Mouse (Mus musculus) midbrain, embryonic 12.5 days (tissue): ENCODE results near the gene Pik3r1. TPM values are rescaled to one million over a fixed set of nuclear protein-coding genes. Genes with fewer than 3 reads are reported as not detected.

Experiments
- ATAC-seq: fragments of 200-750 bp; cut with Nextera tagmentation; 2 replicates; pipeline ENCODE4 v1.8.0; 2017; ENCODE audit warnings: low read depth, moderate TSS enrichment, moderate library complexity; ENCODE audit not compliant: low FRiP score
- H3K27ac ChIP-seq: fragments of 300-500 bp; sonication (generic); replicated peaks from 2 replicates; pipeline ENCODE4 v1.5.1; 2016; ENCODE audit warnings: mild to moderate bottlenecking
- H3K27me3 ChIP-seq: fragments of 300-500 bp; sonication (generic); 2 replicates; pipeline ENCODE4 v1.6.1; 2016; ENCODE audit warnings: mild to moderate bottlenecking
- H3K36me3 ChIP-seq: fragments of 300-500 bp; sonication (generic); 2 replicates; pipeline ENCODE4 v1.6.1; 2016
- H3K4me1 ChIP-seq: fragments of 300-500 bp; sonication (generic); 2 replicates; pipeline ENCODE4 v1.6.1; 2016
- H3K4me2 ChIP-seq: fragments of 300-500 bp; sonication (generic); replicated peaks from 2 replicates; pipeline ENCODE4 v1.6.1; 2016; ENCODE audit warnings: mild to moderate bottlenecking, moderate library complexity
- H3K4me3 ChIP-seq: fragments of 300-500 bp; sonication (generic); 2 replicates; pipeline ENCODE4 v1.5.1; 2016; ENCODE audit warnings: mild to moderate bottlenecking
- H3K9ac ChIP-seq: fragments of 300-500 bp; sonication (generic); replicated peaks from 2 replicates; pipeline ENCODE4 v1.6.1; 2016; ENCODE audit warnings: mild to moderate bottlenecking, moderate library complexity
- H3K9me3 ChIP-seq: fragments of 300-500 bp; sonication (generic); 2 replicates; pipeline ENCODE4 v1.6.1; 2016; ENCODE audit warnings: mild to moderate bottlenecking
- WGBS: fragments of 180-500 bp; shearing (Covaris S2); methylation state at CpG from one replicate; pipeline ENCODE4 v1.1.7; 2016; 5-methylcytosine and 5-hydroxymethylcytosine counted together
- polyA plus RNA-seq: library from polyadenylated mRNA; unstranded; fragments of >200 nt; fragmentation: Nextera tagmentation; extraction: Ambion mirVana; gene quantifications from 2 replicates; pipeline ENCODE4 v1.2.1, GENCODE M21; 2016

The Pik3r1 gene
- polyA plus RNA-seq, 1 experiment from 2014 or later: 22.8 TPM

- Histone ChIP-seq H3K4me3 (no peak overlapping the region), H3K9ac (no peak overlapping the region), H3K27me3 (peaks cover 4% of the 10 kb centered on the region; the same call in 1 of the 2 replicates), H3K4me1 (peaks cover 29% of the 10 kb centered on the region), H3K27ac (no peak overlapping the region), H3K36me3 (no peaks in the 10 kb centered on the region), H3K9me3 (no peaks in the 10 kb centered on the region), H3K4me2 (no peak overlapping the region)
- WGBS: 51% methylated on average over 5 of the region's 5 CpGs
- no peak for ATAC-seq
Observed at GRCm38 (mm10) chr13:101697461-101697860, 70.6 kb downstream of the Pik3r1 start.

GRCm38 (mm10) chr13:101696827-101697226 lies 71.2 kb downstream of the Pik3r1 start:
- no peaks in the 10 kb centered on the region for H3K9me3 ChIP-seq
- H3K9ac ChIP-seq: no peak overlapping the region
- no peak overlapping the region for H3K4me2 ChIP-seq
- H3K36me3 ChIP-seq: no peaks in the 10 kb centered on the region
- WGBS: 76% methylated on average over 7 of the region's 7 CpGs
- peaks cover 4% of the 10 kb centered on the region; the same call in 1 of the 2 replicates for H3K27me3 ChIP-seq
- no peak overlapping the region for H3K4me3 ChIP-seq
- peaks cover 34% of the 10 kb centered on the region for H3K4me1 ChIP-seq
- no peak for ATAC-seq
- H3K27ac ChIP-seq: no peak overlapping the region

- peaks cover 38% of the 10 kb centered on the region for H3K4me1 ChIP-seq
- peaks cover 4% of the 10 kb centered on the region; the same call in 1 of the 2 replicates for H3K27me3 ChIP-seq
- H3K9me3 ChIP-seq: no peaks in the 10 kb centered on the region
- 59% methylated on average over 3 of the region's 3 CpGs for WGBS
- no peaks in the 10 kb centered on the region for H3K36me3 ChIP-seq
- no peak overlapping the region for H3K27ac ChIP-seq
- no peak for ATAC-seq
- H3K4me2 ChIP-seq: no peak overlapping the region
- no peak overlapping the region for H3K9ac ChIP-seq
- no peak overlapping the region for H3K4me3 ChIP-seq
Observed at GRCm38 (mm10) chr13:101696316-101696715, 71.7 kb downstream of the Pik3r1 start.

- ATAC-seq: no peak
- no peak overlapping the region for H3K27ac ChIP-seq
- WGBS: 6% methylated on average over 7 of the region's 7 CpGs
- H3K27me3 ChIP-seq: peaks cover 4% of the 10 kb centered on the region; the same call in 1 of the 2 replicates
- H3K4me2 ChIP-seq: no peak overlapping the region
- no peaks in the 10 kb centered on the region for H3K36me3 ChIP-seq
- H3K4me3 ChIP-seq: no peak overlapping the region
- H3K4me1 ChIP-seq: peaks cover 43% of the 10 kb centered on the region
- H3K9ac ChIP-seq: no peak overlapping the region
- H3K9me3 ChIP-seq: no peaks in the 10 kb centered on the region
Observed at GRCm38 (mm10) chr13:101695876-101696275, 72.1 kb downstream of the Pik3r1 start.

- under 1% methylated on average over 48 of the region's 48 CpGs for WGBS
- peaks cover 36% of the 10 kb centered on the region for H3K4me1 ChIP-seq
- H3K27ac ChIP-seq: no peak overlapping the region
- H3K27me3 ChIP-seq: peaks cover 4% of the 10 kb centered on the region; the same call in 1 of the 2 replicates
- H3K4me2 ChIP-seq: peak overlapping the region; percentile 76
- H3K4me3 ChIP-seq: peak overlapping the region; percentile 49
- H3K9me3 ChIP-seq: no peaks in the 10 kb centered on the region
- peak; percentile 66 for ATAC-seq
- 0 out of 2 replicates have a peak, but pooled peaks cover 3% of the 10 kb centered on the region for H3K36me3 ChIP-seq
- H3K9ac ChIP-seq: peak overlapping the region; percentile 61
Observed at GRCm38 (mm10) chr13:101694496-101695251, 73.3 kb downstream of the Pik3r1 start.

GRCm38 (mm10) chr13:101693967-101694495 lies 74.0 kb downstream of the Pik3r1 start:
- ATAC-seq: peak; percentile 69
- H3K4me3 ChIP-seq: peak overlapping the region; percentile 49
- H3K36me3 ChIP-seq: 0 out of 2 replicates have a peak, but pooled peaks cover 3% of the 10 kb centered on the region
- H3K27ac ChIP-seq: no peak overlapping the region
- WGBS: under 1% methylated on average over 11 of the region's 12 CpGs
- H3K4me2 ChIP-seq: peak overlapping the region; percentile 76
- H3K27me3 ChIP-seq: peaks cover 4% of the 10 kb centered on the region; the same call in 1 of the 2 replicates
- H3K9me3 ChIP-seq: no peaks in the 10 kb centered on the region
- H3K9ac ChIP-seq: peak overlapping the region; percentile 61
- peaks cover 35% of the 10 kb centered on the region for H3K4me1 ChIP-seq

- H3K9me3 ChIP-seq: no peaks in the 10 kb centered on the region
- no peak overlapping the region; the same call in 1 of the 2 replicates for H3K9ac ChIP-seq
- H3K36me3 ChIP-seq: 0 out of 2 replicates have a peak, but pooled peaks cover 6% of the 10 kb centered on the region
- H3K4me3 ChIP-seq: peak overlapping the region; percentile 34
- H3K27me3 ChIP-seq: peaks cover 4% of the 10 kb centered on the region; the same call in 1 of the 2 replicates
- 42% methylated on average over 7 of the region's 7 CpGs for WGBS
- H3K4me2 ChIP-seq: peak overlapping the region; percentile 76
- H3K27ac ChIP-seq: peak overlapping the region; percentile 66
- peaks cover 35% of the 10 kb centered on the region for H3K4me1 ChIP-seq
- no peak for ATAC-seq
Observed at GRCm38 (mm10) chr13:101692866-101693691, 74.9 kb downstream of the Pik3r1 start.

GRCm38 (mm10) chr13:101692239-101692784 lies 75.7 kb downstream of the Pik3r1 start:
- Histone ChIP-seq H3K27ac (peak overlapping the region; percentile 66), H3K9me3 (no peaks in the 10 kb centered on the region), H3K4me2 (peak overlapping the region; percentile 76), H3K9ac (no peak overlapping the region; the same call in 1 of the 2 replicates), H3K27me3 (peaks cover 4% of the 10 kb centered on the region; the same call in 1 of the 2 replicates), H3K36me3 (peaks cover 12% of the 10 kb centered on the region; the same call in 1 of the 2 replicates), H3K4me3 (peak overlapping the region; percentile 34), H3K4me1 (peaks cover 35% of the 10 kb centered on the region)
- 23% methylated on average over 17 of the region's 17 CpGs for WGBS
- ATAC-seq: peak; percentile 59

GRCm38 (mm10) chr13:101691669-101692068 lies 76.3 kb downstream of the Pik3r1 start:
- H3K9me3 ChIP-seq: no peaks in the 10 kb centered on the region
- peak overlapping the region; percentile 76 for H3K4me2 ChIP-seq
- peaks cover 4% of the 10 kb centered on the region; the same call in 1 of the 2 replicates for H3K27me3 ChIP-seq
- 26% methylated on average over 6 of the region's 6 CpGs for WGBS
- H3K4me1 ChIP-seq: peaks cover 35% of the 10 kb centered on the region
- ATAC-seq: no peak
- no peak overlapping the region for H3K9ac ChIP-seq
- peaks cover 19% of the 10 kb centered on the region for H3K36me3 ChIP-seq
- H3K27ac ChIP-seq: no peak overlapping the region
- peak overlapping the region; percentile 34; the same call in 1 of the 2 replicates for H3K4me3 ChIP-seq

- Histone ChIP-seq H3K4me2 (peak overlapping the region; percentile 76), H3K36me3 (peaks cover 25% of the 10 kb centered on the region), H3K9me3 (no peaks in the 10 kb centered on the region), H3K27ac (no peak overlapping the region), H3K9ac (no peak overlapping the region), H3K4me3 (peak overlapping the region; percentile 34; the same call in 1 of the 2 replicates), H3K27me3 (peaks cover 4% of the 10 kb centered on the region; the same call in 1 of the 2 replicates), H3K4me1 (peaks cover 35% of the 10 kb centered on the region)
- ATAC-seq: no peak
- WGBS: 40% methylated on average over 10 of the region's 10 CpGs
Observed at GRCm38 (mm10) chr13:101690911-101691655, 76.9 kb downstream of the Pik3r1 start.

- WGBS: 77% methylated on average over 6 of the region's 6 CpGs
- Histone ChIP-seq H3K27ac (no peak overlapping the region), H3K9ac (no peak overlapping the region), H3K9me3 (no peaks in the 10 kb centered on the region), H3K36me3 (peaks cover 33% of the 10 kb centered on the region), H3K4me1 (peaks cover 31% of the 10 kb centered on the region), H3K27me3 (peaks cover 2% of the 10 kb centered on the region; the same call in 1 of the 2 replicates), H3K4me2 (no peak overlapping the region), H3K4me3 (no peak overlapping the region)
- ATAC-seq: no peak
Observed at GRCm38 (mm10) chr13:101690167-101690566, 77.8 kb downstream of the Pik3r1 start.
